Mouse (Mus musculus) retina, postnatal 1 day (tissue): Measurements from ENCODE around the gene Slc4a4.
A peak's percentile ranks its signal among the peaks of the same experiment; 100 is the strongest.
"Not testable (repeated sequence)": the region's sequence is repeated elsewhere in the genome, so short reads cannot be mapped to it uniquely, and the experiment has no call there.

Experiments
- DNase-seq: peaks from one replicate; pipeline ENCODE4 v3.0.0-alpha.2; 2012

Slc4a4 gene

DNA sequence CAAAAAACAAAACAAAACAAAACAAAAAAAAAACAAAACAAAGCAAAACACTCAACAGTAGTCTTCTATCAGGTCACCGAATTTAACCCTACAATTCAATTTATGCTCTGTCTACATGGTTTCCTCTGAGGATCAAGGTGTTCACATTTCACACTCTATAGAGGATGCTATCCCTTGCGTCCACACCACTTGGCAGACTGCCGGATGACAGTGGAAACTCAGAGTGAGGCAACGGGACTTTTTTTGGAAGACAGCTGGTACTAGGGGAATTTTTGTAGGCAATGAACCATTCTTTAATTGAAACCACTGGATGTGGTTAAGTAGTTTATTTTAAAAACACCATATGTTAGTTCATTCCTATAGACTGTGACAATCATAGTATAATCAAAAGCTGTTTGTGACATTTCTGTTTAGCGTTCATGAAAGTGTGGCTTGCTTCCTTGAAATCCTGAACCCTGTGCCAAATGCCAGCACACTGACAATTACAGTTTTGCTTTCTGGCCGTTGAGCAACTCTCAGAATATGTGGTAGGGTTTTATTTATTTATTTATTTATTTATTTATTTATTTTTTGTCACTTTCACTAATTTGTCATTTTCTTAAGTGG lies 78.2 kb downstream of the Slc4a4 start:
- no peak for DNase-seq

DNA sequence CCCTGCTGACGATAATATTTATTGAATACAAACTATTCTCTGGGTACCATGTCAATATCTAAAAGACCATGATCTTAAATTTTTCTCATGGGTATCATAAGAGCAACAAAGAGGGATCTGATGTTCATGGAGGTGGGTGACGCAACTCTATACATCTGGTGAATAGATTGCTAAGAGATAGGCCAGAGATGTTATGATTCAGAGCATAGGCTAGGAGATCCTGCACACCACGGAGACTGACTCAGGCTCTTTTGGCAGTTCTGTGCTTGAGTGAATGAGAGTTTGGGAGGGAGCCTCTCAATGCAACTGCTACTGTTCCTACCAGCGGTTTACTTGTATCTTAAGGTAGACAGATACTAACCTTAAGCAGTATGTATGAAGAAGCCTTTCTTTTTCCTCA lies 79.9 kb downstream of the Slc4a4 start:
- DNase-seq: no peak

DNA sequence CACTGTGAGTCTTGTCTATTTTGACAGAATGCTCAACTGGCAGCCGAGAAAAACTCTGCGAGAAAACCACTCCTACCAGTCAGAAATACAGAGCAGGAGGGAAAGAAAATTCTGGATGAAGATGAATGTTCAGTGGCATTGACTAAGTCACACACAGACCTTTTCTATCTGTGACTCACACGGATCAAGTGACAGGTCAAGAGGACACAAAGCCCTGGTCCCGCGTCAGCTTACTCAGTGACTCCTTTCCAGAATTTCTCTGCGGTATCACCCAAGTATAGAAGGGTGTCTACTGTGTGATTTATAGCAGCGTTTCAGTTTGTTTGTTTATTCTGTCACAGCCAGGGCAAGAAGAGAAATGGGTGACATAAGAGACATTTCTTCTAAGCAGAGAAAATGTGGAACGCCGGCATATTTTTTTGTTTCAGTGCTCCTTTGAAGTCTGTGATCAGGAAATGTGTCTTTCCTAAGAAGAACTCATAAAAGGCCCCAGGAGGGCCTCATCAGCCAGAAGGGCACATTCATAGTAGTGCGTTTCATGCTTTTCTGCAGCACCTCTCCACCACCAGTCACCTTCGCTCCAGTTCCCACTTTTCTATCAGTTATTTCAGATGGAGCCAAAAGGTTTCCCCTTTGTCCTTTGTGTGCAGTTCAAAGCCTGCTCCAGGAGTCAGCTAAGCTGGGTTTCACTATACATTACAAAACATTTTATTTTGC lies 82.5 kb downstream of the Slc4a4 start:
- DNase-seq: no peak

DNA sequence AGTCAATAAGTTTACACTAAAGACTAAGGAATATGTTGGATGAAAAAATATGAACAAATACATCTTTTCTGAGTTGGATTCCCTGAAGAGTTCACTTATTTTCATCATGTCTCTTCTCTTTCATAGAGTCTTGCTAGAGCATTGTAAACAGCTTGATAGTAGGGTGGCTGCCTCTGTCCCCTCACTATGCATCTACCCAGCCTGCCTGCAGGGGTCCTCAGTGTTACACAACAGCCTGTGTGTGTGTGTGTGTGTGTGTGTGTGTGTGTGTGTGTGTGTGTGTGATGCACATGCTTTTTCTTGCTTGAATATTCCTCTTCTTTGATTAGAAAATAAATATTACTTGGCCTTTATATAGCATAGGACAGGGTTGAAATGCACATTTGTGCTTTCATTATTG lies 84.9 kb downstream of the Slc4a4 start:
- no peak for DNase-seq

DNA sequence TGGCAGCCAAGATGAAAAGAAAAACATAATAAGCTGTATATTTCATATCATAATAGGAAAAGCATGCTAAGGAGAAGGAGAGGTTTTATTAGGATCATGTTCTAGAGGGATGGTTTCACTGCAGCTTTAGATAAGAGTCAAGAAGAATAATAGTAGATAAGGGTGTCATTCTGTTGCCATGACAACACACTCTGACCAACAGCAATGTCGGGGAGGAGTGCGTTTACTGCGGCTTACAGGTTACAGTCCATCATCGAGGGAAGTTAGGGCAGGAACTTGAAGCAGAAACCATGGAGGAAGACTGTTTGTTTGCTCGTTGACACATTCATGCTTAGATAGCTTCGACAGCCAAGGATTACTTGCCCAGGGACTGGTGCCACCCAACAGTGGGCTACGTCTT lies 85.7 kb downstream of the Slc4a4 start:
- no peak for DNase-seq

DNA sequence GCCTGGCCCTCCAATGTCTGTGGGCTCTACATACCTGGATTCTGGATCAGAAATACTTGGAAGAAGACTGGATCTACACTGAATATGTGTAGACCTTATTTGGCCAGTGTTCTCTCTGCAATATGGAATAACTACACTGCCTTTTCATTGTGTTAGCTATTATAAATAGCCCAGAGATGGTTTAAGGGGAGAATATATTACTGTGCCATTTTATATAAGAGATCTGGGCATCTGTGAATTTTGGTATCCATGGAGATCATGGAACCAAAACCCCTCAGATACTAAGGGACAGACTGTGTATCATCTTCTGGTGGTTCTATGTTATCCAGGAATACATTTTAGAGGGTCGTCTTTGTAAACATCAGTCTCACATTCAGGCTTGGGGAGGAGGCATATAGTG lies 86.5 kb downstream of the Slc4a4 start:
- DNase-seq: no peak

DNA sequence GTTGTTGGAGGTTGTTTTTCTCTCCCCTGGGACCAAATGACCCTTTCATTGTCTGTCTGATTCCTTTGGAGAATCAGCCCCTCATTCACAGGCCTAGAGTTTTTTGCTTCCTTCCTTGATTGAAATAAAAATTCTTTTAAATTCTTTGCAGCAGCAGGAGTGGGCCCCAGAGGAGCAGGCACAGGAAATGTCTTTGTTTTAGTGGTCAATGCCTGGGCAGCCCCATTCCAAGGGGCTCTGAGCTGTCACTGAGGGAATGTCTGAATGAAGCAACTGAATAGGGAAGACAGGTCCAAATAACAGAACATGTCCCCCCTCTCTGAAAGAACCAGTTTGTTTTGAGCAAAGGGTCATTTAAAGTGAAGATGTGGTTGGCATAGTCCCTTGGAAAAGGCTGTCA lies 89.1 kb downstream of the Slc4a4 start:
- no peak for DNase-seq

DNA sequence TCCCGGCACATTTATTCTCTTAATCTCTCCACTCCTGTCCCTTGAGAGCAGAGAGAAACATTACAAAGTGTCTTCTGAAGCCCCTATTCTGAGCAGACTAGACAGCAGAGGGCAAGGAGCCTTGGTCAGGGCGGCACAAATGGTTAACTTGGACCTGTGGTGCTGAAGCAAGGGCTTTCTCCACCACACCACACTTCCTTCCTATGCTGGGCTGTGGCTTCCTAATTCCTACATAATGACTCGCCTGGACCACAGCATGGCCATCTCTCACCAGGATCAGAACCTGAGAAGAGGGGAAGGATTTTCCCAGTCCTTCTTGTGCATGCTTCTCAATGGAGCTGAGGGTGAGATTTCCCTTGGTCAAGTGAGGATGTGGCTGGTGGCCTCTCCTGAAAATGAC lies 89.8 kb downstream of the Slc4a4 start:
- DNase-seq: no peak

DNA sequence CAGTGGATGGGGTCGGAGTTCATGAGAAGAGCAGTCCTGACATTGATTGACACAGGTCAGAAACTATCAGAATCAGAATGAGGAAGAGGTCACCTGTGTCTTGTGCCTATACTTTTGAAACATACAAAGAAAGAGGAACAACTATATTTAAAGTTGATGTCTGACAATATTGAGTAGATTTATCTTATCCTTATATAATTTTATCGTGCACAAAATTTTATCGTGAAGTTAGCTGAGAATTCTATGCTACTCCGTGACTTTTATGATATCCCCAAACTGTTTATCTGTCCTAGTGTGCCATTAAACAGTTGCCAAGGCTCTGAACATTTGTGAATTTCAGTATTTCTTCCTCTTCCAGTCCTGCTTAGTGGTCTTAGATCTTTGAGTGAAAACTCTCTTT lies 94.1 kb downstream of the Slc4a4 start:
- no peak for DNase-seq

DNA sequence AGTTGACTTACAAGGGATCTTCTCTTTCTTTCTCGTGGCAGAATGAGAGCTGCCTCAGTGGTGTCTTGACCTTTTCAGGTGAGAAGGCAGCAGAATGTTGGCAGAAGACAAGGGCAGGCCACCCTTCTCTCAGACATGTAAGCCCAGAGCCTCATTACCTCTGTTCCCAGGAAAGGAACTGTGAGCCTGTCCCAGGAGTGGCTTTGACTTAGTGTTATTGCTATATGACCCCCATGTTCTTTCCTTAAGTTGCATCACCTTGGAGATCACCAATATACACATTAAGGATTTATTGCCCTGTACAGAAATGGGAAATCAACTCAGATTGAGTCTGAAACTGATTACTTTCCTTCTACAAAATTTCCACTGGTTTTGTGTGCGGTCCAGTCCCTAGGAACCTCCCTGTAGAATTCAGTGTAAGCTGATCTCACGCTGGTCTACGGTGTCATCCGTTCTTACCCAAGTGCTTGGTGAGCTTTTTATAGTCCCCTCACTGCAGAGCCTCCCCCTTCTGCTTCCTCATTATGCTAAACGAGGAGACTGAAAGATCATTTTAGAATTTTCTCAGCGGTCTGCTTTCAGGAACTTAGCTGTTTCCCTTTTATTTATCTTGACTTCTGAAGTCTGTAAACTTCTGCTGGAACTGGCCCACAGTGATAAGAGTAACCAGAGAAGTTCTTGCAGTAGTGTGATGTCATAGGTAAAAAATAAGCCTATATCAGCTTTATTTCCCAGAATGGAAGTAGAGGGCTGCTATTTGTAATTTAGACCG lies 94.8 kb downstream of the Slc4a4 start:
- DNase-seq: no peak

DNA sequence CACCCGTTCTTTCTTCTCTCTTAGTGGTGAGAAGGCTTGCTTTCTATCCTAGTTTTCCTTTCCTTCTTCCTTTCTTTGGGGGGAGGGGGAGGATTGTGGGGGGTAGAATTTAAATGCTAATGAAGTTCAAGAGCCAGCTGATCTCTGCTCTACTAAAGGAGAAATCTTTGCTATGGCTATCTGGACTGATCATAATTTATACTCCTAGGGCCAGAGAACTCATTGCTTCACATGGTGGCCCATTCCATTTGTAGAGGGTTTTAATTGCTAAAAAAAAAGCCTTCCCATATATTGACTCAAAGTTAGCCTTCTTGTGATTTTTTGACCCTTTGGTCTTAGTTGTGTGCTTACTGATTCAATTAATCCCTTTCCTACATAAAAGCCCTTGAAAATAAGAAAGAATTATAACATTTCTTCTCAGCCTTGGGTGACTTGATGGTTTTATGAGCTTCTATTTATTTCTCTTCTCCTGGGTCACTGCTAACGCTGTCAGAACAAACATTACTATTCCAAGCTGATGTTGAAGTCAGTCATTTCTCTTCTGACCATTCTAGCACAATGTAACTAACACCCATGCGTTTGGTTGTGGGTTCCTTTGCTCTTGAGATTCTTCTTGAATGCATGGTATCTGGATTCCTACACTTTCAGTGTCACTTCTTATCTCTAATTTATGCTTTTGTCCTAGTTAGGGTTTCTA lies 95.6 kb downstream of the Slc4a4 start:
- no peak for DNase-seq

DNA sequence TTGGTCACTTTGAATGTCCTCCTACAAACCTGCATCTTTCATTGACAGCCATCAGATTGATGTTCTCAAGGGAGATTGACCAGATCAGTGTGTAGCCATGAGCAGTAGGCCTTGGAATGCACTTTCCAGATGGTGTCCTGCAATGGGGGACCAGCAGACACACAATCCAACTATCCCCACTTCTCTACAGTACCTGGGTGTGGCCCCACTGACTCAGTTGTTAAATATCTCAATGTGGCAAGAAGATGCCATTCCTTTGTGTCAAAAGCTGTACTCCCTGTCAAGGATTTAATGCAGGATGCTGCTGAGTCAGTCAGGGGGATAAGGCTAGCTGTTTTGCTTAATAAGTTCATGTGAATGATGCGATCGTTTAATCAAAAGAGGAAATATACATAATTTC lies 96.6 kb downstream of the Slc4a4 start:
- DNase-seq: no peak

DNA sequence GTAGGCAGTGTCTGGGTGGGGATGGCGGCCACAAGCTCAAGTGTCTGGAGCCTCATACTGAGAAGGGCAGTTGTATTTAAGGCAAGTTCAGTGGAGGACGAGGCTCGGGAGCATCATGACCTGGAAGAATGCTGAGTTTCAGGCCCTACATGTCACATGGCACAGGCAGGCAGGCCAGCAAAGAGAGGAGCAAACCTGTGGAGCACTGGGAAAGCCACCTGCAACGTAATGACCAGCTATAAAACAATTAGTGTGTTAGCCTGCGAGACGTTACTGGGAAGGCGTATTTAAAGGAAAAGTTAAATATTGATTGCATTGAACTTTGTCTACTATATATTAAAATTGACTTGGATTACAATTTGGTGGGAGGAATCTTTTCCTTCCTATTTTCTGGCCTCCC lies 97.0 kb downstream of the Slc4a4 start:
- no peak for DNase-seq

DNA sequence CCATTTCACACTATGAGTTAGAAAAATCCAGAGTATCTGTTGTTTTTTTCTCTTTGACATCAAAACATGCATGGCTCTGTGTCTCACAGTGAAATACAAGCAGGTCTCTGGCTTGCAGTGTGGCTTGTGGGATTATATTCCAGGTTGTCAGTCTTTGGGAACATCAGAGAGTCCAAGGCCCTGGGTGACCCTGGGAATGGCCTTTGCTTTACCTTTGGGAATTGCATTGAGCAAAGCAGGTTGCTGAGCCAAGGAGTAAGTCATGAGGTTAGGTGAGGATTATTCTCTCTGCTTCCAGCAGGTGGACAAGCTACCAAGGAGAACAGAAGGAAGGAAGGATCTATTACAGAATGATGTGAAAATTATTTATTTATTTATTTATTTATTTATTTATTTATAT lies 102.4 kb downstream of the Slc4a4 start:
- DNase-seq: no peak

DNA sequence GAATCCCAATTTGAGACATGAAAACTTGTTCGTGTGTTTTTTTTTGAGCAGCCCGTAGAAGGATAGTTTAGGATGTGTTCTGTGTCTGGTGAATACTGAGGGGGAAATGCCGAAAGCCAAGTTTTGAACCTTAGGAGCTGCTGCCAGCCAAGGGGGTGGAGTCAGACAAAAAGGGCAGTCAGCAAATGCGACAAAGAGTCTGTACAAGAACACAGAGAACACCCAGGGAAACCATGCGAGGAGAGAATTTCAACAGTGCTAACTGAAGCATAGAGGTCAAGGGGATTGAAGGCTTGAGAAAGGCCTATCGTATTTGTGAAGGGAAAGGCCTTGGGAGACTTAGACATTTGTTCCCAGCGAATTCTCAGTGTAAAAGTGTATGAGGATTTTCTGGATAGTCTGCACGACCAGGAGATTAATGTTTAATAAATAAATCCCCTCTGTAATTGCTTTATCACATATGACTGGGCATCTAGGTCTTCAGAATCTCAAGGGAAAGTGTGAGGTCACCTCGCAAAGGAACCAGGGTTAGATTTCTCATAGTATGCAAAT lies 103.7 kb downstream of the Slc4a4 start:
- DNase-seq: peak; percentile 1

DNA sequence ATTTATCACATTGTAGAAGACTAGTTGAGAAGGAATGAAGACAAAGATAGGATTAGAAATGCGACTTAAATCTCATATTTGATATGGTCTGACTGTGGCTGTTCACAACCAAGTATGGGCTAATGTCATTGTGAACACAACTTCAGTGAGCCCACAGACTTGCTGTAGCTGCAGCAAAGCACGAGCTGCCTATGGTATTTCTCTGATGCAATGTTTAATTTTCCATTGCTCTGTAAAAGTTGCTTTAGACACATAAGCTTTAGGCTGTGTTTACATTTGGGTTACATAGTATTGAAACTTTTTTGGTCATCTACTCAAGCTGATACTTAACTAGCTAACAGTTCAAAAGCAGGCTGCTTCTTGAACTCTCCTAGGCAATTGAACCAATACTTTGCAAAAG lies 104.7 kb downstream of the Slc4a4 start:
- not testable (repeated sequence) for DNase-seq

DNA sequence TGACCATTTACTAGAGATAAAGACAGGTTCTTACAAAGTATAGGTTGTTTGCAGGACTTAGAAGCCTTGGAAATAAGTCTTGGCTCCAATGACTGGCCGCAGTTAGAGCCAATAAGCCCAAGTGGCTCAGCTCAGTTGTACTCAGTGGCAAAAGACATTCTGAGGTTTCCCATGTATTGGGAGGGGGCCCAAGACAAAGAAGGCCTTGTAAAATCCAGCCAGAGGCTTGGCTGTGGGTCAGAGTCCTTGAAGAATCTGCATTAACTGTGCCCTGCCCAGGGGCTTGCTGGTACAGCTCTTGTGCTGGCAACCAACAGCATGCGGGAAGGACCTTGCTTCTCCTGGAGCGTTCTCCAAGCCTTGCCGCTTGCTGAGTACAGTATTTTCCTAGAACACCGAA lies 107.9 kb downstream of the Slc4a4 start:
- no peak for DNase-seq

DNA sequence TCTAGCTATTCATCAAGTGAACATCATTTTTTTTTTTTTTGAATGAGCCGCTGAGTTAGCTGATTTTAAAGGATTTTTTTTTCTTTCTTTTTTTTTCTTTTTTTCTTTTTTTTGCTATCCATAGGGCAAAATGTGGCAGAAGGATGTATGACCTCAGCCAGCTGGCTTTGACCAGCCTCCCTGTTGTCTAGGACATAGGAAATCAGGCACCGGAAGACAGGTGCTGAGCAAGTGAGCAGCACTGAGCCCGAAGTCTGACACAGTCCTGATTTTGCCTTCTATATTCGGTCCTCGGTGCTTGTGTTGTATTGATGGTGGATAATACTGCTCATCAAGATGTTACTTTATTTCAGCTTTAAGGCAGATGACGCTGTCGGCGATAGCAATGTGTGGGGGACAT lies 109.6 kb downstream of the Slc4a4 start:
- DNase-seq: no peak

DNA sequence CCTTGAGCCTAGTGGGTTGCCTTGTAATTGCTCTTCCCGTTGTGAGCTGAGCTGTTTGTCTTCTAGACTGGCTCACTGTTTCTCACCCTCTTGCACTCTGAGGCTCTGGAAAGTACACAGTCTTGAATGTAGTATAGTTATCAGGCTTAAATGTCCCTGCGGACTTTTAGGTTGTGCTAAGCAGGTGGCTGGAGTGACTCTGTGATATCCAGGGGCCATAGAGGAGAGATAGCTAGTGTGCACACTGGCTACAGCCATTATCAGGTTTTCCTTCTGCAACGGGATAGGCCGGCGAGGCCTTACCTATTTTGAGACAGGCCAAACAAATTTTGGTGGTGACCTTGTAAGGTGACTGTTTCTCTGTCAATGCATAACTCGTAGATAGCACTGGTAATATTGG lies 110.7 kb downstream of the Slc4a4 start:
- no peak for DNase-seq

DNA sequence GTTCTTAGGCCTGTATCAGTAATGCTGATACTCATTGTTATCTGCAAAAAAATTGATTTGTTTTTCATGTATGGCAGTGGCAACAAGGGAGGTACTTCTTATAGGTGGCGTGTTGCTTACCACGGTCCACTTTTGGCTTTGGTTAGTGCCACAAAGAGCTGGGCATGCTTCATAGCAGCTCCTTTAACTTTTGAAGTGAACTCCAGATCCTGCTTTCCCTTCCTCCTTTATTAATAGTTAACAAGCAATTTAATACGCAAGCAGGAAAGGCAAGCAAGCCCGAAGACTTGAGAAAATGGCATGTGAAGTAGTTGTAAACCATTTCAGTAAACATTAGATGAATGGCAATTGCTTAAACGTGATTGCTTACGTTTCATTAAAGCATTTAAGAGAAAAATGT lies 113.2 kb downstream of the Slc4a4 start:
- DNase-seq: no peak

DNA sequence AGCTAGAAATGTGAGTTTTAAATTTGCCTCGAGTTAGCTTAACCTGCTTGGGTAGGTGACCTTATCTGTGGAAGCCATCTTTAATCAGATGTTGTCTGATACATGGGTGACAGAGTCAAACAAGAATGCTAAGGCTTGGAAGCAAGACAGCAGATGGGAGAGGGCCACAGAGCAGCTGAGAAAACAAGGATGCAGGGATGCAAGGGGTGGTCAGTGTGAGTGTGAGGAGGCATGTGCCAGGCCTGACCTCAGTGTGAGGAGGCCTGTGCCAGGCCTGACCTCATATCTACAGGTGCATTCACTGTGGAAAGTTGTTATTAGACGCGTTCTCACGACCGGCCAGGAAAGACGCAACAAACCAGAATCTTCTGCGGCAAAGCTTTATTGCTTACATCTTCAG lies 114.0 kb downstream of the Slc4a4 start:
- DNase-seq: no peak

DNA sequence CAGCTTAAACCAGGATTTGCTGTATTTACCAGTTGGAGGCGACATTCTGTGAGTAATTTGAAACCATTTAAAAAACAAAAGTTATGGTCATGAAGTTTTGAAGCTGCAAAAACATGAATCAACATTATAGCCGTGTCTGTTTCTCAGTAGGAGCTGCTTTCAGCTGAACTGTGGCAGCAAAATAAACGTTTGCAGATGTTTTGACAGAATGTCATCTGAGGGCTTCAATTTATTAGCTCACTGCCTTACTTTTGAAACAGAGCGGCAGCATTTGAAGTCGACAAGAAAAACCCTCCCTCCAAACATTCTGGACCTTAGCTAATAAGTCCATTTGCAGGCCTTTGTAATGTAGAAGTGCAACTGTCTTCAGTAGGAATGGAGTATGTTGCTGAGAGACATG lies 123.5 kb downstream of the Slc4a4 start:
- no peak for DNase-seq

DNA sequence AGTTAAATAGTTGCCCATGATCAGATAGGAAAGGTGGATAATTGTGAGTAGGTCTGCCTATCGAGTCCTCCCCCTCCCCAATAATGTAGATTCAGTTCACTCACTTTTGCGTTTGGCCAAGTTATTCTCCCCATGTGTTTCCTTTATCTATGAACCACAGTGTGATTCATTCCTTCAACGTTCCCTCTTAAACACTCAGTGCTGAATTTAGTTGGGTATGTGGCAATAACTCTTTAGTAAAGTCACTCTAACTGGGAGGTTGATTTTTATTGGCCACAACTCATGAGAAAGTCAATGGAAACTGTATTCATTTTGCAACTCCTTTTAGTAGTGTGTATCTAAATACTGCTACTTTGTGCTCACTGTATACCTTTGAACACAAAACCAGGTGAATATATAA lies 125.8 kb downstream of the Slc4a4 start:
- DNase-seq: no peak
